Mouse (Mus musculus) bone marrow, adult 2 months (tissue): ENCODE data around the gene Gjb5.

Experiments
- CTCF ChIP-seq: fragments of 200-500 bp; IDR thresholded peaks from 2 replicates; pipeline ENCODE4 v1.5.1; 2011; ENCODE audit warnings: low read length, control low read depth; ENCODE audit not compliant: control insufficient read depth, insufficient read depth
- POLR2A ChIP-seq: fragments of 200-500 bp; IDR thresholded peaks from 2 replicates; pipeline ENCODE4 v1.6.1; 2011; ENCODE audit warnings: low read depth, mild to moderate bottlenecking, control low read depth, low read length, borderline replicate concordance; ENCODE audit not compliant: control insufficient read depth

DNA sequence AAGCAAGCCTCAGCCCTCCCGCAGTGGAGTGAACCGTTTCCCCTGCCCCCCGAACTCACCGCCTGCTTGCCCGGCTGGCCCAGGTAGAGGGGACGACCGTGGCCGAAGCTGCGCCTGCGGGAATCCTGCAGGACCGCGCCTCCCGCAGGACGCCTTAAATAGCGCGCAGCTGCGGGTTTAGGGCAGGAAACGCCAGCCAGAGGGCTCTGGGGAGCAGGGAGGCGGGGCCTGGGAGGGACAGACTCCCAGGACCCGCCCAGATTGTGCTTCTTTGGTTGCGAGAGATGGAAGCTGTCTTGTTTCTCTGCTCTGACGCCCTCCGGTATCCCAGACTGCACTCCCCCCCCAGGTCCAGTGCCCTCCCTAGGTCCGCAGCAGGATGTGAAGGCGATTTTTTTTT is 44.1 kb downstream of the Gjb5 start, which contains the start of gene Gja4:
- no peak for TF ChIP-seq CTCF
- no peak for TF ChIP-seq POLR2A
